Mouse (Mus musculus): ENCODE data around the gene Gm20716.

- peak; percentile 93 for TF ChIP-seq CTCF (IDR thresholded peaks at IDR 0.05; ENCODE audit: insufficient read depth, low read depth, low read length)
- TF ChIP-seq POLR2A (IDR thresholded peaks at IDR 0.05; ENCODE audit: insufficient read depth, low read depth, low read length): no peak
Observed at GRCm38 (mm10) chr2:168205265-168205664, 24.9 kb downstream of the Gm20716 start.

Data from olfactory bulb, adult 2 months (tissue).